Mouse (Mus musculus) cerebellum, postnatal 10 days (tissue): ENCODE measurements around the gene Gab3.
A peak's percentile ranks its signal among the peaks of the same experiment; 100 is the strongest.

Experiments
- DNase-seq, 2 experiments: peaks; one replicate each; pipeline ENCODE4 v3.0.0; 2021; ENCODE audit warnings: mixed read lengths in 2 of 2

Gab3 gene

DNA sequence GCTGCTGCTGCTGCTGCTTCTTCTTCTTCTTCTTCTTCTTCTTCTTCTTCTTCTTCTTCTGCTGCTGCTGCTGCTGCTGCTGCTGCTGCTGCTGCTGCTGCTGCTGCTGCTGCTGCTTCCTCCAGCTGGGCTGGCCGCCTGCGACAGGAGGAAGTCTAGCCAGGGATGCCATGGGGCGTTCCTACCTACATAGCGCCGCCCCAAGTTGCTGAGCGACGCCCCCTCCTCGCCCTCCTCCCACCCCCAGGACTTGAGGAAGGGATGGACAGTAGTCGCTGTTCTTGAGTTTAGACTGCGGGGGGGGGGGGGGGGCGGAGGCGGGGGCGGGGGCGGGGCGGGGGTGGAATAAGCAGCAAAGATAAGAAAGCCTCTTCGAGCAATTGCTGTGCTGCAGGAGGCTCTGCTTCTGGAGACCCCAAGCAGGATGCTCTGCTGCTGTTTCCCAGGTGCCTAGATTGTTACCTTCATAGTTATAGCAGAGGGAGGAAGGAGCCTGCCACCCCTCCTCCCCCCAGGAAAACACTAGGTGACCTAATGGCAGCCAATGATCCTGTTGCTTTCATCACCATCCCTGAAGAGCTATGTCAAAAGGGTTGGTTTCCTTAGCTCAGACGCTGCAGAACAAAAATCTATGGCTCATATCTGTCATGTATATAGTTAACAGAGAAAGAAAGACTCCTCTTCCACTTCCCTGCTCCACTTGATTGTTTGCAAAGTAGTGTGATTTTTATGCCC, at the start of gene Gab3:
TSS of gene Gab3 (minus strand) at position 685 of the 735 bp plus-strand sequence.
- DNase-seq: peak; percentile 44 to 66

- peak; percentile 78 to 89 for DNase-seq
Measured at GRCm38 (mm10) chrX:75130467-75131160, 45.4 kb upstream of the Gab3 start, which contains the start of gene Mpp1. Mpp1 (minus strand) TSS chrX:75131016.

GRCm38 (mm10) chrX:75129474-75129873, 44.2 kb upstream of the Gab3 start:
- no peak for DNase-seq

DNA sequence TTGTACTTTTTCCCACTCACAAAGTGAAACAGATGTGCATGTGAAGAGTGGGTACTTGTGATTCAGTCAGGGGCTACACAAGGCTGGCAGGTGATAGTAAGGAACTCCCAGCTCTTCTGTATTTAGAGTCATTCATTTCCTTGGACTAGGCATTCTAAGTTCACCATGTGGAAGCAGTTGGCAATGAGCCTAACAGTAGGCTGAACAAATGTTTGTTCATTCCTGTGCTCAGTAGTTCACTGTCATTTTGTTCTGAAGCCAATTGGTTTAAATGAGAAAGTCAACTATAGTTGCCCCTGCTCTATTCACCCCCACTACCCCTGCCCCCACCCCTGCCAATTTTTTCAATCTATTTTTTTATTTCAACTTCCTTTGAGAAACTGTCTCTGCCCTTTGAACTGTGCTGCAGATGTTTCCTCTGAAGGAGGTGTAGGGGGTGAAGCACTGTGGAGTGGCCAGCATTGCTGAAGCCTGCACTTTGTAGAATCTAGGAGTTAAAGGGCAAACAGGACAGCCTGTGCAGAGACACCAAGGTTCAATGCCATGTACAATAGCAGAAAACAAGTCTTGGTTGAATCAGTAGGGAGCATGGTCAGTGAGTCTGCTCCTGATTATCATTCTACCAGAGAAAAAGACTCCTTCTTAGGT, 43.2 kb upstream of the Gab3 start:
- peak; percentile 18 to 20 for DNase-seq

DNA sequence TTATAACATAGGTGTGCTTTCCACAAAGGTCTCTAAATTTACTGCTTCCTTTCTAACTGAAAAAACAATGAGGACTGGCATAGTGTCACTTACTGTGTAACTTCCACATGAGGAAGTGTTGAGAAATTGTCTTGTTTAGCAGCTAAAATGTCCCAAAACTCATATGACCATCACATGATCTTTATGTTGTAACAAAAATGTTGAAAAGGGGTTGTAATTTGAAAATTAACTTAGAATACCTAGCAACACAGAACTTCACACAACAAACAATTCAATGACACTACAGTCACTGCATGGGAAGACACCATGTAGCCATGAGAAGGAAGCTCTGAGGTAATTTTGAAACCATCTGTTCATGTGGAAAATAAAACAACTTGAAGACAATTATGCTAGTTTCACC, 41.6 kb upstream of the Gab3 start:
- no peak for DNase-seq

DNA sequence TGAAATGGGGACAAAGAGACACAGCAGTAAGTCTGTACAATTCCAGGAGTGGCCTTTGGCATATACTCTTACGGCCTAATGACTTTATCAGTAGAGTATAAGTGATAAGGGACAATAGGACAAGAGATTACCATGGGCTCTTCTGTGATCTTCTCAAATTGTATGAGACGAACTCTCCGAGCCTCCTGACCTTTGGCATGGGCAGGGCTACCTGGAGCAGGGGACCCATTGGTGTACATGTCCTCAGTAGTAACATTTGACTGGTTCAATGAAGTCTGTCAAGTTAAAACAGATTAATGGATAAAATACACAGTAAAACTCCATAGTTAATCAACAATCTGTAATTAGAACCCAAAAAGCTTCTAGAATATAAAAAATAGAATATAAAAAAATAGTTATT, 40.3 kb upstream of the Gab3 start:
- no peak for DNase-seq

DNA sequence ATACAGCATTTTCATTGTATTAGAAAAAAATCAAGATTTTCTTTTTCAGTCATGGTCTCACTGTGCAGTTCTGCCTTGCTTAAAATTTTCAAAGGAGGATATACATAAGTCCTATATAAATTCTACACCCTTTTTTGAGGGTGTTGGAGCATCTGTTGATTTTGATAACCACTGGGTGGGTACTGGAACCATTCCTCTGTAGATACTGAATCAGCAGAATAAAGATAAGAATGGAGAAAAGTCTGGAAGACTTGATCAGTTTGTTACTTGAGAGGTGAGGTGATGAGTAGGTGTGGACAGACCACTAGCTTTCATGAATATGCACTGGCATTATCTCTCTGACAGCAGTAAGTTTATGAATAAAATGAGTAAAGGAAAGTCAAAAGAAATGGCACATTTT, 30.3 kb upstream of the Gab3 start:
- no peak for DNase-seq

DNA sequence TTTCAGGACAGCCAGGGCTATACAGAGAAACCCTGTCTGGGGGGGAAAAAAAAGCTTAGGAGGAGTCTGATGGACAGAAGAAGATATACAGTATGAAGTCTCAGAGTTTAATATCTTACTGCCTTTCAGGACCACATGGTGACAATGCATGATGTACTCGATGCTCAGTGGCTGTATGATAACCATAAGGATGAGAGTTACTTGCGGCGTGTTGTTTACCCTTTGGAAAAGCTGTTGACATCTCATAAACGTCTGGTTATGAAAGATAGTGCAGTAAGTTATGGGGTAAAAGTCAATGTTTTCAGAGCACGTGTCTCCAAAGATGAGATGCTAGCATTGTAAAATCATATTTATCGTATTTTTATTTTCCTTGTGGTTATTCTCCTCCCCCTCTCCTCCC, 17.0 kb upstream of the Gab3 start:
- no peak for DNase-seq

DNA sequence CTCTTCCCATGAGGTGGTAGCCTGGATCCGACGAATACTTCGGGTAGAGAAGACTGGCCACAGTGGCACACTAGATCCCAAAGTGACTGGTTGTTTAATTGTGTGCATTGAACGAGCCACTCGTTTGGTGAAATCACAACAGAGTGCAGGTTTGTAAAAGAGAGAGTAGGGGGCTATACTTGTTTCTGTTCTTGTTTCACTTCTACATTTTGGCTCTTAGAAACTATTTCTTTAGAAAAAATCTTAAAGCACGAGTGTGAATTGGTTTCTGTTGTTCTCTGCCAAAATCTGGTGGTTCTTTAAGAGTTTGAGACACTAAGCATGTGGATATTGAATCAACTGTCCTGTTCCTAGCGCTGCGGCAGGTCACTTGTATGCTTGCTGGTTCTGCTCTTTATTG, 13.5 kb upstream of the Gab3 start:
- DNase-seq: no peak

- peak; percentile 17 for DNase-seq
Measured at GRCm38 (mm10) chrX:75096163-75096770, 11.0 kb upstream of the Gab3 start.

GRCm38 (mm10) chrX:75095369-75096162, 10.3 kb upstream of the Gab3 start, which contains the start of gene Dkc1:
Dkc1 (plus strand) TSS chrX:75095854.
- DNase-seq: peak; percentile 96 to 98

- DNase-seq: no peak
Measured at GRCm38 (mm10) chrX:75085654-75086053, 396 bp upstream of the Gab3 start.

- DNase-seq: peak; percentile 14 to 32
Measured at GRCm38 (mm10) chrX:75083982-75084773, 1.1 kb downstream of the Gab3 start.

GRCm38 (mm10) chrX:75082351-75082750, 2.9 kb downstream of the Gab3 start:
- DNase-seq: peak; percentile 8 to 29

DNA sequence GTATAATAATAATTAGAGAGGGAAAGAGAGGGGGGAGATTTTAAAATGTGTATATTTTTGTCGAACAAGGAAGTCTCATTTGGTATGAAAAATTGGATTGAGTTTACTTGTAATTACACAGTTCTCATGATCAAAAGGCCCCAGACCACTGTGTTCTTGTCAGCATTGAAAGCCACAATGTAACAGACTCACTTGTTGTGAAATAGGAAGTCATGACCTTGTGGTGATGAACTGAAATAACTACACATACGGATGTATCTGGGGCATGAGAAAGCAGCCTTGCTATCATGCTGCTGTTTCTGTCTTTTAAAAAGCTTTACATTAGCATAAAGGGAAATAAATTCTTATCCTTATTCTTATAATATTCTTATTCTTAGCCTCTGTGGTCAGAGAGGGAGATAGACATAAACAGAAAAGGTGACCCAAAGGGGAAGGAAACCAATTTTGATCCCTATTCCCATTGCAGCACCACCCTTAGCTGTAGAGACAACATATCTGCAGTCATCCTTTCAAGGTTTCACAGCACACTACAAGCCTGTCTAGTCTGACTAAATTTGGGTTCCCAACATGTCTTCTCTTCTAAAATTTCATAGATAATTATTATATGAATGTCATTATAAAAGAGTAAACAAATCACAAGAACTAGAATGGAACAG, 29.0 kb downstream of the Gab3 start:
- DNase-seq: no peak

DNA sequence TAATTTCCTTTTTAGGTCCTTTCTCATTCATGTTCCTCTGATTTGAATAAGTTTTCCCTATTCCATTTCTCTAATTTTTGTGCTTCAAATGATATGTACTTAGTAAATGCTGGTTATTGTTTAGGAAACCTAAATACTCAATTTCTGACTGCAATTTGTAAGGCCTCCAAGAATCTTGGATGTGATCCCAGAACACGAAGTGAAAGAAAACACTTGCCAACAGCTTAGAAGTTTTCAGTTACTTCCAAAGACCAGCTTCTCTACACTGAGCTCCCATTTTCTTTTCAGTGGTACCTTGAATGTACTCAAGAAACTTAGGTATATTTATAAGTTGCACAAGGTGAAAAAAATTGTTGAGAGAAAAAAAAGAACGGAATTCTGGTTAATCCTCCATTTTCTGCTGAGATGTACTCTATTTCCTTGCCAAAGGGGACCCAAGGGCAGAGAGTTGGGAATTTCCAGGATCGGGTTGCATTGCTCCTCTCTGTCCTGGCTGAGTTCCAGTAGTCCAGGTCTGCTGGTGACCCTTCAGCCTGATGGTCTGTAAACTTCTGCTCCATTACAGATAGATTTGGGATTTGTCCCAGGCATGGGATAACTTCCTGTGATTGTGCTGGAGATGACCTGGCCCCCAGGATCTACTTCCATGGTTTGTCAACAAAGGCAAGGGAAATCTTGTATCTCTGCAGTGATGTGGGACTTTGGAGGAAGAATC, 38.2 kb downstream of the Gab3 start:
- DNase-seq: peak; percentile 4 to 19

DNA sequence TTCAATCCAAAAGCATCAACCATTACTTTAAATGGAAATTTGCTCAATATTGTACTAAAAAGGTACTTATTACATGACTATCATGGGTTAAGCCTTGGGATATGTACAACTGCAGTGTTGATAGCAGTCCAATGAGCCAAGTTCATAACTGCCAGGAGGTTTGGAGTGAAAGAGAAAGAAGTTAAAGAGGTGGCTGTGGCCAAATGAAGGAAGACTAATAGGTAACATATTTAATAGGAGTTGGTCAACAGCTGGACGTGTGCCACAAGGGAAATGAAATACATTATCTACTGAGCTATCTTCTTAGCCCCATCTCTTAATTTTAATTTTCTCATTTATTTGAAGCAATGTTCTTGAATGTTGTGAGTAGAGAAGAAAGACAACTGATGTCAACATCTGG, 39.3 kb downstream of the Gab3 start:
- DNase-seq: no peak

- no peak for DNase-seq
Measured at GRCm38 (mm10) chrX:75044595-75044994, 40.7 kb downstream of the Gab3 start.

DNA sequence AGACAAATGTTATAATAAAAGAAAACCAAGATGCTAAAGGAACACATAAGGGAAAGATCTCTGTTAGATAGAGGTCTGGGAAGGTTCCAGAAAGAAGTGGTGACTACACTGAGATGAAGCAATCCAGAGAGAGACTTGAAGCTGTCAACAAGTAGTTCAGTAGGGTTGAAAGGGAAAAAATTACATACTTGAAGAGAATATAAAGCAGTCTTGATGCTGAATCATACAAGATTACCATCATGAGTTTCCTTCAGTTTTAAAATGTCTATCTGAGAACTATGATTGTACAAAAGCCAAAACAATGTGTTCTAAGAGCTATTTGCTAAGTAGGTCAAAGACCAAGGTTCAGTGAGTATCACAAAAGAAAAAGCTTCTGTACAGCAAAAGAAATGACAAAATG, 48.6 kb downstream of the Gab3 start:
- no peak for DNase-seq

DNA sequence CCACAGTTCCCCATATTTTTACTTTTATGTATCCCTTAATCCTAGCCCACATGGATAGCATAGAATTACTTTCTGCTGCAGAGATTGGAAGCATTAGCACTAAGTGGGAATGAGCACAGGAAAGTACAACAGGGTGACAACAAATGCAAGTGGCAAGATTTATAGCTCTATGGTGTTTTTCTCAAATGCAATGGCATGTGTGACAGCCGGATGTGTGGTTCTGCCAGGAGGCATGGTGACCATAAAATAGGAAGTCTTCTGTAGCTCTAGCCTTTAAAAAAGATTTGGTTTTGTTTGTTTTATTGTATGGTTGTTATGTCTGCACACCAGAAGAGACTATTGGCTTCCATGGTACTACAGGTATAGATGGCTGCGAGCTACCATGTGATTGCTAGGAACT, 50.1 kb downstream of the Gab3 start:
- no peak for DNase-seq
